Mouse (Mus musculus) CH12.LX (cell line): ENCODE results near the gene Prrc2b. TPM values are rescaled to one million over a fixed set of nuclear protein-coding genes. Genes with fewer than 3 reads are reported as not detected.

Experiments
- DNase-seq: peaks from one replicate; pipeline ENCODE4 v3.0.0-alpha.2; 2013; ENCODE audit errors: extremely low read depth
- H3K27ac ChIP-seq: 2 replicates; pipeline ENCODE4 v1.5.1; 2012; ENCODE audit warnings: low read depth, mild to moderate bottlenecking, control low read depth, moderate library complexity; ENCODE audit not compliant: insufficient read depth
- H3K27me3 ChIP-seq: replicated peaks from 2 replicates; pipeline ENCODE3; 2012; ENCODE audit warnings: inconsistent platforms
- H3K36me3 ChIP-seq, 2 experiments: replicated peaks in 1 of 2; 2 replicates each; pipeline versions ENCODE3 to v1.6.1; 2012; ENCODE audit warnings: inconsistent platforms in 1 of 2, low read length in 1 of 2, mild to moderate bottlenecking in 1 of 2, mixed read lengths in 1 of 2, moderate library complexity in 1 of 2; ENCODE audit not compliant: control insufficient read depth in 1 of 2, insufficient read depth in 1 of 2
- H3K4me1 ChIP-seq, 2 experiments: 2 replicates each; pipeline ENCODE4 v1.6.1; 2012; ENCODE audit warnings: inconsistent platforms in 1 of 2, moderate library complexity in 1 of 2; ENCODE audit not compliant: insufficient read depth in 2 of 2, control insufficient read depth in 1 of 2
- H3K4me2 ChIP-seq: 2 replicates; pipeline ENCODE4 v1.6.1; 2012; ENCODE audit warnings: low read depth, mild to moderate bottlenecking, control low read depth; ENCODE audit not compliant: poor library complexity, insufficient read depth, severe bottlenecking
- H3K4me3 ChIP-seq, 3 experiments: fragments of 150-350 bp in 1 of 3; sonication (generic) in 1 of 3; replicated peaks in 1 of 3; 2 replicates each; pipeline versions ENCODE3 to v1.5.1; 2011 to 2012; ENCODE audit warnings: low read depth in 2 of 3, low read length in 2 of 3, mild to moderate bottlenecking in 2 of 3, moderate library complexity in 2 of 3, control low read depth in 1 of 3, improper control_type of control experiment in 1 of 3, inconsistent platforms in 1 of 3, mixed read lengths in 1 of 3; ENCODE audit not compliant: poor library complexity in 1 of 3
- H3K79me2 ChIP-seq: replicated peaks from 2 replicates; pipeline ENCODE4 v1.6.1; 2012; ENCODE audit warnings: mild to moderate bottlenecking, moderate library complexity; ENCODE audit not compliant: control insufficient read depth, poor library complexity, insufficient read depth, severe bottlenecking; ENCODE audit errors: extremely low read depth
- H3K9ac ChIP-seq: 2 replicates; pipeline ENCODE4 v1.6.1; 2012; ENCODE audit warnings: low read depth, mild to moderate bottlenecking, control low read depth, moderate library complexity; ENCODE audit not compliant: insufficient read depth
- H3K9me3 ChIP-seq: replicated peaks from 2 replicates; pipeline ENCODE3; 2012; ENCODE audit warnings: low read length, inconsistent platforms, mixed read lengths
- BHLHE40 ChIP-seq: IDR thresholded peaks from 2 replicates; pipeline ENCODE4 v1.6.1; 2011; ENCODE audit warnings: mild to moderate bottlenecking, low read depth, low read length, improper control_type of control experiment
- CTCF ChIP-seq, 2 experiments: IDR thresholded peaks in 1 of 2; conservative IDR thresholded peaks in 1 of 2; 2 replicates each; pipeline ENCODE4 v1.5.1; 2011 to 2012; ENCODE audit warnings: low read depth in 2 of 2, low read length in 2 of 2, improper control_type of control experiment in 1 of 2, inconsistent platforms in 1 of 2, mild to moderate bottlenecking in 1 of 2, moderate library complexity in 1 of 2
- E2F4 ChIP-seq: IDR thresholded peaks from 2 replicates; pipeline ENCODE4 v1.6.1; 2011; ENCODE audit warnings: low read depth, low read length, improper control_type of control experiment; ENCODE audit not compliant: insufficient replicate concordance
- ETS1 ChIP-seq: conservative IDR thresholded peaks from 2 replicates; pipeline ENCODE4 v1.6.1; 2012; ENCODE audit warnings: low read depth, mild to moderate bottlenecking, inconsistent platforms, low read length, improper control_type of control experiment, moderate library complexity
- KAT2A ChIP-seq: IDR thresholded peaks from 2 replicates; pipeline ENCODE4 v1.6.1; 2012; ENCODE audit warnings: low read length, improper control_type of control experiment, inconsistent platforms; ENCODE audit not compliant: insufficient replicate concordance
- MAZ ChIP-seq: IDR thresholded peaks from 2 replicates; pipeline ENCODE4 v1.6.1; 2012; ENCODE audit warnings: low read depth, mild to moderate bottlenecking, inconsistent platforms, low read length, improper control_type of control experiment, moderate library complexity
- MXI1 ChIP-seq: IDR thresholded peaks from 2 replicates; pipeline ENCODE4 v1.6.1; 2011; ENCODE audit warnings: mild to moderate bottlenecking, low read depth, low read length, improper control_type of control experiment
- PAX5 ChIP-seq: IDR thresholded peaks from 2 replicates; pipeline ENCODE4 v1.6.1; 2012; ENCODE audit warnings: low read length, inconsistent platforms, mixed read lengths
- POLR2A ChIP-seq: IDR thresholded peaks from 2 replicates; pipeline ENCODE4 v1.6.1; 2011; ENCODE audit warnings: low read depth, mild to moderate bottlenecking, improper control_type of control experiment, low read length
- POLR2AphosphoS2 ChIP-seq: IDR thresholded peaks from 2 replicates; pipeline ENCODE4 v1.6.1; 2011; ENCODE audit warnings: low read depth, low read length, improper control_type of control experiment
- RAD21 ChIP-seq: IDR thresholded peaks from 2 replicates; pipeline ENCODE4 v1.6.1; 2011; ENCODE audit warnings: low read depth, mild to moderate bottlenecking, low read length, improper control_type of control experiment, moderate library complexity
- RCOR1 ChIP-seq: conservative IDR thresholded peaks from 2 replicates; pipeline ENCODE4 v1.6.1; 2012; ENCODE audit warnings: low read depth, mild to moderate bottlenecking, inconsistent platforms, low read length, improper control_type of control experiment
- SIN3A ChIP-seq: IDR thresholded peaks from 2 replicates; pipeline ENCODE4 v1.6.1; 2012; ENCODE audit warnings: low read length, improper control_type of control experiment, inconsistent platforms
- SMC3 ChIP-seq: IDR thresholded peaks from 2 replicates; pipeline ENCODE4 v1.6.1; 2011; ENCODE audit warnings: low read depth, low read length, improper control_type of control experiment
- UBTF ChIP-seq: IDR thresholded peaks from 2 replicates; pipeline ENCODE4 v1.6.1; 2012; ENCODE audit warnings: low read depth, mild to moderate bottlenecking, inconsistent platforms, low read length, improper control_type of control experiment, moderate library complexity
- ZMIZ1 ChIP-seq: IDR thresholded peaks from 2 replicates; pipeline ENCODE4 v1.6.1; 2012; ENCODE audit warnings: low read depth, mild to moderate bottlenecking, inconsistent platforms, low read length, improper control_type of control experiment
- dilution Hi-C: fragments of 300-500 bp; cut with MboI; formaldehyde crosslinking; loops from 2 replicates; pipeline ENCODE4 v1.14.3; 2020; ENCODE audit warnings: low sequenced_read_pairs; ENCODE audit not compliant: extremely low pct_unique_long_range_greater_than_20kb, extremely low pct_ligation_motif_present
- in situ Hi-C: fragments of 300-500 bp; cut with MboI; formaldehyde crosslinking; loops from 3 replicates; pipeline ENCODE4 v1.14.3; 2019; ENCODE audit warnings: low sequenced_read_pairs, low pct_ligation_motif_present, low pct_unique_long_range_greater_than_20kb, mixed read lengths
- polyA plus RNA-seq: library from polyadenylated mRNA; unstranded; fragments of >175 nt; gene quantifications from 2 replicates; pipeline ENCODE4 v1.2.1, GENCODE M21; 2012; ENCODE audit warnings: low read depth; ENCODE audit not compliant: insufficient read length
- total RNA-seq, 2 experiments: library from RNA; depleted of rRNA; stranded (reverse); fragments of 300-350 nt in 1 of 2; fragments of >200 nt in 1 of 2; gene quantifications; 2 replicates each; pipeline ENCODE4 v1.2.3; 2012 to 2014

Prrc2b gene
- total and polyA plus RNA-seq, 3 experiments = 7.6 to 59.9 (median 42.2) TPM

DNA sequence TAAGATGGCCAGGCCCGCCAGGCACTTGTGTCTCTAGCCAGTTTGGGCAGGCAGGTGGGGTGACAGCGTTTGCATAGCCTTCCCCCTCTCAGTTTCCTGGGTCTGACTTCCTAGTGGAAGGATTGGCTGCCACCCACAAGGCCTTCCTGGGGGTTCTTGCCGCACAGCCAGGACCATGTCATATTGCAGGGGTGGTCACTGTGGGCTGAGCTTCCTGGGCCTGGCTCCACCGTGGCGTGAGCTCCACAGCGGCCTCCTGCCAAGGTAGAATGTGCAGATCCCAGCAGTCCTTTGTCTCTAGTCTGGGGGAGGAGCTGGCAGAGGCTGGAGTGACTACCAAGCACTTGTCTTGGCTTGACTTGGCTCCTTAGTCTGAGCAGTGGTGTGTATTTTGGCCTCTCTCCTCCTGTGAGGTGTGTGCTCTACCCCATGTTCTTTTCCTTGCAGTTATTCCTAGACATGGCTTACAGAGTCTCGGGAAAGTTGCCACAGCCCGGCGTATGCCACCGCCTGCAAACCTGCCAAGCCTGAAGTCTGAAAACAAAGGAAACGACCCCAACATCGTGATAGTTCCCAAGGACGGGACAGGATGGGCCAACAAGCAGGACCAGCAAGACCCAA is 31.9 kb downstream of the Prrc2b start:
- Histone ChIP-seq H3K36me3 (peaks cover 46 to 63% of the 10 kb centered on the region in 2 experiments), H3K27ac (no peak overlapping the region; the same call in 1 of the 2 replicates), H3K4me3 (peak overlapping the region in 1 of 3 experiments; percentile 49), H3K79me2 (peaks cover 79% of the 10 kb centered on the region), H3K9ac (no peak overlapping the region), H3K9me3 (no peaks in the 10 kb centered on the region), H3K4me1 (peaks cover 38 to 74% of the 10 kb centered on the region in 2 experiments), H3K27me3 (no peaks in the 10 kb centered on the region), H3K4me2 (no peak overlapping the region)
- DNase-seq = no peak
- in situ Hi-C loops = no loop called here
- dilution Hi-C loops = no loop called here
- TF ChIP-seq SIN3A (0 out of 2 replicates have a peak, but pooled peaks have one; percentile 12), MAZ (no peak)

DNA sequence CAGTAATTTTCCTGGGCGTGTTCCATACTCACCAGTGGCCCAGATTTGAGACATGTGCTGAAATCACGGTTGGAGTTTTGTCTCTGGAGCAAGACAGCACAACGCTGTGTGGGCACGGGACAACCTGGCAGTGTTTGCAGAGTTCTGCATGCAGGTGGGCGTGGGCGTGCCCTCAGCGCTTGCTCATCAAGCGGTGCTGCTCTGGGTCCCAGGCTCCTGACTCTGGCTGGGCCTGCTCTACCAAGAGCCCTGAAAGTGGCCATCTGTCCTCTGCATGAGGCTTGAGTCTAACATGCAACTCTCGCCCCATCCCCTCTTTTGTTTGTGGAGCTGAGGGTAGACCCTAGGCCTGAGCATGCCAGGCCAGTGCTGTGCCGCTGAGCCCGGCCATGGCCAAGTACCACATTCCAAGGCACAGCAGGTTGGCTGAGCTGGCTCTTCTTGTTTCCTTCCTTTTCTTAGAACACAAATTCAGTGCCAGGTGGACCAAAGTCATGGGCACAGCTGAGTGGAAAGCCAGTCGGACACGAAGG is 36.2 kb downstream of the Prrc2b start:
- H3K36me3 ChIP-seq = peaks cover 84 to 93% of the 10 kb centered on the region in 2 experiments

DNA sequence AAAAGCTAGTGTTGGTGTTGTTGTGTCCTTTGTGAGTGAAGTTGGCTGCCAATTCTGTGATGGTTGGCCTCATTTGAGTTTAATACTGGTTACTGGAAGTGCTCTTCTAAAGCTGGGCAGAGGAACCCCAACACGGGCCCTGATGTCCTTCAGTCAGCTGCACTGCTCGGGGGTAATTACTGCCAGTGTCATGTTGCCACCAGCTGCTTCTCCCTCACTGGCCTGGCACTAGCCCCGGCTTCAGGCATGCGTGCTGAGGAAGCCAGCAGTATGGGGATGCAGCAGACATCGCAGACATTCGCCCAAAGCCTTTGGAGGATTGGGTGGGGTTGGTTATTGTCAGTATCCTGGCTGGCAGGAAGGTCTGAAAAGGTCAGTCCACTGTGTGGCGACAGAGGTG is 36.8 kb downstream of the Prrc2b start:
- no peak overlapping the region for H3K27ac ChIP-seq
- peaks cover 86 to 95% of the 10 kb centered on the region in 2 experiments for H3K36me3 ChIP-seq
- H3K79me2 ChIP-seq = peaks cover 48% of the 10 kb centered on the region
- H3K4me1 ChIP-seq = peaks cover 5 to 54% of the 10 kb centered on the region in 2 experiments
- H3K9me3 ChIP-seq = no peaks in the 10 kb centered on the region
- no peak overlapping the region for H3K9ac ChIP-seq
- dilution Hi-C loops = no loop called here
- DNase-seq = no peak
- no peak for TF ChIP-seq MAZ
- no peaks in the 10 kb centered on the region for H3K27me3 ChIP-seq
- no peak overlapping the region for H3K4me2 ChIP-seq
- H3K4me3 ChIP-seq = no peak overlapping the region
- in situ Hi-C loops = no loop called here

More for the DNA sequence above, 36.2 kb downstream of the Prrc2b start:
- peaks cover 10 to 59% of the 10 kb centered on the region in 2 experiments for H3K4me1 ChIP-seq
- H3K4me2 ChIP-seq = no peak overlapping the region
- H3K9ac ChIP-seq = no peak overlapping the region
- dilution Hi-C loops = no loop called here
- TF ChIP-seq POLR2A (no peak), SMC3 (no peak), PAX5 (no peak), UBTF (no peak), KAT2A (no peak), ETS1 (no peak), BHLHE40 (no peak), POLR2AphosphoS2 (no peak), ZMIZ1 (no peak), RCOR1 (no peak), MXI1 (no peak), E2F4 (no peak), CTCF (conservative IDR thresholded peaks at IDR 0.05 in 1 of 2, IDR thresholded peaks at IDR 0.05 in 1 of 2; ENCODE audit: low read depth in 2 of 2, low read length in 2 of 2) (no peak), SIN3A (no peak), RAD21 (no peak)
- in situ Hi-C loops = no loop called here
- DNase-seq = no peak
- no peaks in the 10 kb centered on the region for H3K27me3 ChIP-seq
- peaks cover 54% of the 10 kb centered on the region for H3K79me2 ChIP-seq
- no peak overlapping the region for H3K27ac ChIP-seq
- no peaks in the 10 kb centered on the region for H3K9me3 ChIP-seq
- no peak overlapping the region for H3K4me3 ChIP-seq
